Mouse (Mus musculus) gastrocnemius, postnatal 4 days (tissue): ENCODE measurements at regions not wholly inside any gene's neighbourhood (a gene's known extent, or its start where the extent isn't known, plus 50 kb on each side); places are given as distances from the start of the nearest gene placed in this dataset.
"Not testable (repeated sequence)": the region's sequence is repeated elsewhere in the genome, so short reads cannot be mapped to it uniquely, and the experiment has no call there.

Experiments
- DNase-seq, 2 experiments: peaks; one replicate each; pipeline ENCODE4 v3.0.0; 2021 to 2022; ENCODE audit warnings: low spot score in 2 of 2, mixed read lengths in 2 of 2

DNA sequence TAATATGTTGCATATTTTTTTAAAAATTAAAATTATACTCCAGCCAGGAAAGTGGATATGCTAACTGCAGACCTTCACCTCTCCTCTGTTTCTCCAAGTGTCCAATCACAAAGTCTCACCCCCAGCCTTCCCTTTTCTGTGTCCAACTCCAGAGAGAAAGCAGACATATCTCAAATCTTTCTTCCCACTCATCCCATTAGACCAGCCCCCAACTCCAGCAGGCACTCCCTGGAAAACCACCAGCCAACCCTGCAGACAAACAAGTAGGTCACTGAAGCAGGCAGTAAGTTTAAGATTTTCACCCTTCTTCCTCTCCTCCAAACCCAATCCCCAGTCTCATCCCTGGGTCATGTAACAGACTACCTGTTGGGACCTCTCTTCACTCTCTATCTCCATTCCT is 94.2 kb upstream of the Ptgfr start:
- no peak for DNase-seq

- DNase-seq, result no peak
These were observed 93.7 kb upstream of the Ptgfr start for GRCm38 (mm10) chr3:151931096-151931495.

- peak in 1 of 2 experiments; percentile 50 for DNase-seq
These were observed 76.6 kb upstream of the Ptgfr start for GRCm38 (mm10) chr3:151914010-151914513.

GRCm38 (mm10) chr3:151912292-151912691 is 74.9 kb upstream of the Ptgfr start:
- DNase-seq, result not testable (repeated sequence)

- DNase-seq, result no peak
These were observed 73.4 kb upstream of the Ptgfr start for GRCm38 (mm10) chr3:151910851-151911250.

- no peak for DNase-seq
These were observed 71.9 kb upstream of the Ptgfr start for GRCm38 (mm10) chr3:151909344-151909743.

DNA sequence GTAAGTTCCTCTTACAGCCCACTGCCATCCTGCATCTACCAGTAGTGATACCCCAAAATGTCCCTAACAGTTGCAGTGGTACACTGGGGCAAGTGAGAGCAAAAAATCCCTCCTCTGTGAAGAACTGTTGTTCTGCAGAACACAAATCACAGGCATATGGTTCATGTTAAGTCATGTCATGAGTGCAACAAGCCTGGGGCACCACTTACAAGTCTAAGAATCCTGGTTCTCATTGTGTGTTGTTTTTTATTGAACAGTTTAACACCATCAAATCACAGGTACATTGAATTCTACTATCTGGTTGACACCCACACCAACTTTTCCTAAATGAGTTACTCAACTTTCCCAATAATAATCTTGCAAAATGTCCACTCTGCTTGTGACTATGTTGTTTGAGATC is 71.5 kb upstream of the Ptgfr start:
- no peak for DNase-seq

GRCm38 (mm10) chr3:151905775-151906174 is 68.3 kb upstream of the Ptgfr start:
- no peak for DNase-seq

GRCm38 (mm10) chr3:151903169-151903568 is 65.7 kb upstream of the Ptgfr start:
- DNase-seq, result no peak

GRCm38 (mm10) chr3:151902216-151902827 is 64.9 kb upstream of the Ptgfr start:
- DNase-seq, result no peak

DNA sequence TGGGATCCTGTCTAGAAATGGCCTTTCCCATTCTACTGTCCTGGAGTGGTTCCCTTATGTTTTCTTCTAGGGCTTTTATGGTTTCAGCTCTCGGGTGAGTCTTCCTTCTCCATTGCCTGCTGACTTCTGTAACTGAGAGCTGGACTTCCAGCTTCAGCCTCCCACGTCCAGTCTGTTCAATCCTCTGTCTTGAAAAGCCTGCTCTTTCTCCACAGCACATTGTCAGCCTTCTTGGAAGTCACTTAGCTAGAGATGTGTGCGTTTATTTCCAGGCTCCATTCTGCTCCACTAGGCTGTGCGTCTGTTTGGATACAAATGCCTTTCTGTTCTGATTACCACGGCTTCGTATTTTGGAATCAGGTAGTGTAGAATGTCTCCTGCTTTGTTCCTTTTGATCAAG is 62.2 kb upstream of the Ptgfr start:
- no peak for DNase-seq

DNA sequence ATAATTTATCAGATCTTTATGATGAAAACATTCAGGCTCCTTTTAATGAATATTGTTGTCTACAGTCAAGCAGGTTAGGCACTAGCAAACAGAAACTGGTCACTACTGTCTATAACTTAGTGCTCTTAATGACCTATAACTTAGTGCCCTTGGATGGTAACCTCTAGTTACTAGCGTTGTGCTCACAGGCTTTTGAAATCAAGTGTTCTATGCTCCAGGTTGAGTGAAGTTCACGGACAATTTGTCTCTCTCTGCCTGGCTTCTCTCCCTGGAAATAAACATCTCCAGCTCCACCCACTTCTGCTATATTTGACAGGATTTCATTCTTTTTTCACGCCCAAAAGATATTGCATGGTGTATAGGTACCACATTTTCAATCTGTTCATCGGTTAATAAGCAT is 61.7 kb upstream of the Ptgfr start:
- no peak for DNase-seq

DNA sequence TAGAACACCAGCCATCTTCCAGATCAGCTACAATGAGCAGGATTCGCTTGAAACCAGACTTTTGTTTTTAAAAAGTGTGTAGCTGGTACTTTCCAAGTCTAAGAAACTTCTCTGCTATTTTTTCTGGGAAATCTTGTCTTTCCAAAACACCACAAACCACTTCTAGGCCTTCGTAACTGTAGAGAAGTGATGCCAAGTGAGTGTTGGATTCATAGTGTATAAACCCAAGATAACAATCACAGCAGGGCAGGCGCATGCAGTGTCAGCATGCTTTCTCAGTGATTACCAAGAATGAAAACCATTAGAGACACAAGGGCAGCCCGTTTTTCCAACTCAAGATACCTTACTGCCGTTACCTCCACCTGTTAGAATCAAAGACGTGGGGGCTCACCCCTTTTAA is 58.9 kb upstream of the Ptgfr start:
- DNase-seq, result no peak

- no peak for DNase-seq
These were observed 57.3 kb upstream of the Ptgfr start for GRCm38 (mm10) chr3:151894712-151895111.

GRCm38 (mm10) chr3:151893421-151894235 is 56.2 kb upstream of the Ptgfr start:
- no peak for DNase-seq

GRCm38 (mm10) chr3:151891760-151892253 is 54.4 kb upstream of the Ptgfr start:
- peak; percentile 74 to 89 for DNase-seq

GRCm38 (mm10) chr3:151891336-151891735 is 53.9 kb upstream of the Ptgfr start:
- no peak for DNase-seq

GRCm38 (mm10) chr3:151889738-151890137 is 52.3 kb upstream of the Ptgfr start:
- DNase-seq, result no peak
